Mouse (Mus musculus): ENCODE measurements at regions not wholly inside any gene's neighbourhood (a gene's known extent, or its start where the extent isn't known, plus 50 kb on each side); places are given as distances from the start of the nearest gene placed in this dataset.
A peak's percentile ranks its signal among the peaks of the same experiment; 100 is the strongest.

GRCm38 (mm10) chr12:106504285-106504684 is 494.3 kb downstream of the Vrk1 start:
- DNase-seq, result no peak

- DNase-seq, result no peak
These were observed 504.0 kb downstream of the Vrk1 start for GRCm38 (mm10) chr12:106514057-106514456.

- DNase-seq, result no peak
These were observed 505.3 kb downstream of the Vrk1 start for GRCm38 (mm10) chr12:106515257-106515788.

- no peak for DNase-seq
These were observed 509.1 kb downstream of the Vrk1 start for GRCm38 (mm10) chr12:106519141-106519540.

- DNase-seq, result no peak
These were observed 514.4 kb downstream of the Vrk1 start for GRCm38 (mm10) chr12:106524411-106524810.

GRCm38 (mm10) chr12:106527116-106527515 is 517.1 kb downstream of the Vrk1 start:
- DNase-seq, result no peak

GRCm38 (mm10) chr12:106527699-106528434 is 517.8 kb downstream of the Vrk1 start:
- no peak for DNase-seq

- DNase-seq, result no peak
These were observed 518.5 kb downstream of the Vrk1 start for GRCm38 (mm10) chr12:106528521-106528920.

- DNase-seq, result peak; percentile 15 to 42
These were observed 519.1 kb downstream of the Vrk1 start for GRCm38 (mm10) chr12:106529175-106529574.

- no peak for DNase-seq
These were observed 525.1 kb downstream of the Vrk1 start for GRCm38 (mm10) chr12:106535086-106535485.

GRCm38 (mm10) chr12:106535628-106536288 is 525.7 kb downstream of the Vrk1 start:
- no peak for DNase-seq

- no peak for DNase-seq
These were observed 526.2 kb downstream of the Vrk1 start for GRCm38 (mm10) chr12:106536289-106536636.

GRCm38 (mm10) chr12:106540003-106540402 is 530.0 kb downstream of the Vrk1 start:
- DNase-seq, result no peak

- DNase-seq, result no peak
These were observed 549.5 kb downstream of the Vrk1 start for GRCm38 (mm10) chr12:106559566-106559965.

- no peak for DNase-seq
These were observed 555.2 kb downstream of the Vrk1 start for GRCm38 (mm10) chr12:106565263-106565681.

GRCm38 (mm10) chr12:106566361-106566760 is 556.3 kb downstream of the Vrk1 start:
- no peak for DNase-seq

GRCm38 (mm10) chr12:106567116-106567515 is 557.1 kb downstream of the Vrk1 start:
- no peak for DNase-seq

- DNase-seq, result no peak
These were observed 558.6 kb downstream of the Vrk1 start for GRCm38 (mm10) chr12:106568541-106569085.

GRCm38 (mm10) chr12:106572956-106573355 is 562.9 kb downstream of the Vrk1 start:
- no peak for DNase-seq

GRCm38 (mm10) chr12:106582760-106583159 is 572.7 kb downstream of the Vrk1 start:
- no peak for DNase-seq

GRCm38 (mm10) chr12:106585626-106586025 is 575.6 kb downstream of the Vrk1 start:
- DNase-seq, result no peak

- no peak for DNase-seq
These were observed 582.7 kb downstream of the Vrk1 start for GRCm38 (mm10) chr12:106592686-106593085.

- DNase-seq, result no peak
These were observed 587.6 kb downstream of the Vrk1 start for GRCm38 (mm10) chr12:106597636-106598035.

- no peak for DNase-seq
These were observed 597.2 kb downstream of the Vrk1 start for GRCm38 (mm10) chr12:106607240-106607639.

Data from layer of hippocampus, postnatal 36 days (tissue).